Mouse (Mus musculus) heart, embryonic 12.5 days (tissue): ENCODE results near the gene Parvb. TPM values are rescaled to one million over a fixed set of nuclear protein-coding genes. Genes with fewer than 3 reads are reported as not detected.

Experiments
- ATAC-seq: fragments of 200-750 bp; cut with Nextera tagmentation; 2 replicates; pipeline ENCODE4 v1.8.0; 2017; ENCODE audit warnings: moderate TSS enrichment, moderate library complexity; ENCODE audit not compliant: insufficient number of reproducible peaks, low FRiP score
- H3K27ac ChIP-seq: fragments of 300-500 bp; sonication (generic); 2 replicates; pipeline ENCODE4 v1.5.1; 2016; ENCODE audit warnings: mild to moderate bottlenecking, moderate library complexity; ENCODE audit not compliant: poor library complexity, severe bottlenecking
- H3K27me3 ChIP-seq: fragments of 300-500 bp; sonication (generic); replicated peaks from 2 replicates; pipeline ENCODE4 v1.6.1; 2016; ENCODE audit warnings: mild to moderate bottlenecking, moderate library complexity
- H3K36me3 ChIP-seq: fragments of 300-500 bp; sonication (generic); 2 replicates; pipeline ENCODE4 v1.6.1; 2016; ENCODE audit warnings: mild to moderate bottlenecking, moderate library complexity
- H3K4me1 ChIP-seq: fragments of 300-500 bp; sonication (generic); replicated peaks from 2 replicates; pipeline ENCODE4 v1.6.1; 2016; ENCODE audit warnings: mild to moderate bottlenecking
- H3K4me2 ChIP-seq: fragments of 300-500 bp; sonication (generic); 2 replicates; pipeline ENCODE4 v1.6.1; 2016; ENCODE audit warnings: mild to moderate bottlenecking, moderate library complexity
- H3K4me3 ChIP-seq: fragments of 300-500 bp; sonication (generic); 2 replicates; pipeline ENCODE4 v1.5.1; 2016; ENCODE audit warnings: mild to moderate bottlenecking
- H3K9ac ChIP-seq: fragments of 300-500 bp; sonication (generic); 2 replicates; pipeline ENCODE4 v1.6.1; 2016; ENCODE audit warnings: mild to moderate bottlenecking, moderate library complexity
- H3K9me3 ChIP-seq: fragments of 300-500 bp; sonication (generic); replicated peaks from 2 replicates; pipeline ENCODE4 v1.6.1; 2016; ENCODE audit warnings: mild to moderate bottlenecking, moderate library complexity
- WGBS: fragments of 180-500 bp; shearing (Covaris S2); methylation state at CpG from one replicate; pipeline ENCODE4 v1.1.7; 2016; 5-methylcytosine and 5-hydroxymethylcytosine counted together
- polyA plus RNA-seq: library from polyadenylated mRNA; unstranded; fragments of >200 nt; fragmentation: Nextera tagmentation; extraction: Ambion mirVana; gene quantifications from 2 replicates; pipeline ENCODE4 v1.2.1, GENCODE M21; 2016

The Parvb gene
- polyA plus RNA-seq, 1 experiment from 2014 or later = 13.5 TPM

DNA sequence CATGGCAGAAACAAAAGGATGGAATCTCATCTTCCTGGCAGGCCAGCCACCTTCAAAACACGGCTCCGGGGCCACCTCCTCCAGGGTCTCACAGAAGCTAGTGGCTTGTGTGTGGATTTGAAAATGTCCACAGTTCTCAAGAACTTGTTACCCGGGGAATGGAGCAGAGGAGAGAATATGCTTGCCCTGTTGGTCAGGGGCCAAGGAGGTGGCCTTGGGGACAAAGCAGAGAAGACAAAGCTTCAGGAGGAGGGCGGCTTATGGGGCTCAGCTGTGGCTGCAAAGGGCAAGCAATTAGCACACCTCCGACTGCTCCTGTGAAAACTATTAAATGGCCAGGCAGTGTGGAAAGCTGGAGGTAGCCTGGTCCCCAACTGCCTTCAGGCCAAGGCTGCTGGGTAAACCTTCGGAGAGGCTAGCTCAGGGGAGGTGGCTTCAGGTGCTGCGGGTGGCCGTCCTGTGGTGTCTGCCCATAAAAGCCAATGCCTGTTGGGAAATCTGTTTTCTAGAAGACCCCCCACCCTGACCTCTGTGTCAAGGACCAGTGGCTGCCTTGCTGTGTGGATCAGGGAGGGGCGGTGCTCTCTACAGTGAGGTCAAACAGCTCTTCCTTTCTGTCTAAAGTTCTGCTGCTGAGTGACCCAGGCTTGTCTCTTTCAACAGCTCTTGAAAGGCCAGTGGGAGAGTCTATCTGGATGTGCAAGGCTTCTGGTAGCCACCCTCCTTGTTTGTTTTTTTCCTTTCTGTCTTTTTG is 26.9 kb downstream of the Parvb start:
- Histone ChIP-seq H3K4me1 (peaks cover 74% of the 10 kb centered on the region), H3K36me3 (peaks cover 10% of the 10 kb centered on the region; the same call in 1 of the 2 replicates), H3K9ac (0 out of 2 replicates have a peak overlapping the region, but pooled peaks have one; percentile 15), H3K9me3 (no peaks in the 10 kb centered on the region), H3K27me3 (no peaks in the 10 kb centered on the region), H3K27ac (no peak overlapping the region), H3K4me2 (no peak overlapping the region), H3K4me3 (no peak overlapping the region)
- 72% methylated on average over 9 of the region's 9 CpGs for WGBS
- no peak for ATAC-seq

- Histone ChIP-seq H3K9me3 (no peaks in the 10 kb centered on the region), H3K27ac (no peak overlapping the region), H3K9ac (no peak overlapping the region), H3K4me1 (peaks cover 70% of the 10 kb centered on the region), H3K27me3 (no peaks in the 10 kb centered on the region), H3K36me3 (peaks cover 10% of the 10 kb centered on the region; the same call in 1 of the 2 replicates), H3K4me2 (no peak overlapping the region), H3K4me3 (no peak overlapping the region)
- WGBS = 34% methylated on average over 22 of the region's 22 CpGs
- ATAC-seq = no peak; the same call in 1 of the 2 replicates
Measured at GRCm38 (mm10) chr15:84260123-84260822, 28.4 kb downstream of the Parvb start.

- WGBS = 93% methylated on average over 6 of the region's 6 CpGs
- Histone ChIP-seq H3K36me3 (peaks cover 10% of the 10 kb centered on the region; the same call in 1 of the 2 replicates), H3K4me1 (peaks cover 65% of the 10 kb centered on the region), H3K27ac (no peak overlapping the region), H3K9me3 (no peaks in the 10 kb centered on the region), H3K27me3 (no peaks in the 10 kb centered on the region), H3K9ac (no peak overlapping the region), H3K4me3 (no peak overlapping the region), H3K4me2 (no peak overlapping the region)
- no peak for ATAC-seq
Measured at GRCm38 (mm10) chr15:84262630-84263029, 30.8 kb downstream of the Parvb start.

GRCm38 (mm10) chr15:84263573-84263972 is 31.7 kb downstream of the Parvb start:
- Histone ChIP-seq H3K9me3 (no peaks in the 10 kb centered on the region), H3K4me3 (no peak overlapping the region), H3K27me3 (no peaks in the 10 kb centered on the region), H3K4me1 (peaks cover 60% of the 10 kb centered on the region), H3K4me2 (no peak overlapping the region), H3K9ac (no peak overlapping the region), H3K27ac (no peak overlapping the region), H3K36me3 (peaks cover 10% of the 10 kb centered on the region; the same call in 1 of the 2 replicates)
- ATAC-seq = no peak
- WGBS = 30% methylated on average over 2 of the region's 2 CpGs

DNA sequence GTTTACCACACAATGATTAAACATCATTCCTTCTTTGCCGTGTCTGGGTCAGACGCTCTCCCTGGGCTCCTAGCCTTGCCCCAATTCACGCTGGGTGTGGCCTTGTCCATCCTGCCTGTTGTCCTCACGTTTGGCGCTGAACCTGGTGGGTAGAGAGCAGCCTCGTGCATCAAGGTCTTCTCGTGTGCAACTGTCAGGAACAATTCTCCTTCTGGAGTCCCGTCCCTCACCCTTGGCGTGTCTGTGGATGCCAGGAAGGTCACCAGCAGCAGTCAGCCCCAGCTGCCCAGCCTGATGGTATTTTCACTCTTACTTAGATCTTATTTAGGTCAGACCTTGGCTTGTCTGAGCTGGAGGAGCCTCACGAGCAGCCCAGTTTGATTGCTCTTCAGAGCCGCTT is 33.3 kb downstream of the Parvb start:
- peaks cover 58% of the 10 kb centered on the region for H3K4me1 ChIP-seq
- H3K9me3 ChIP-seq = no peaks in the 10 kb centered on the region
- H3K4me3 ChIP-seq = no peak overlapping the region
- peak overlapping the region; percentile 83; the same call in 1 of the 2 replicates for H3K27ac ChIP-seq
- no peak overlapping the region for H3K4me2 ChIP-seq
- 71% methylated on average over 11 of the region's 11 CpGs for WGBS
- no peak for ATAC-seq
- no peak overlapping the region for H3K9ac ChIP-seq
- H3K36me3 ChIP-seq = peaks cover 10% of the 10 kb centered on the region; the same call in 1 of the 2 replicates
- H3K27me3 ChIP-seq = no peaks in the 10 kb centered on the region

- 53% methylated on average over 4 of the region's 4 CpGs for WGBS
- Histone ChIP-seq H3K4me1 (peaks cover 60% of the 10 kb centered on the region), H3K4me2 (no peak overlapping the region), H3K27ac (peak overlapping the region; percentile 83), H3K9me3 (no peaks in the 10 kb centered on the region), H3K36me3 (peaks cover 6% of the 10 kb centered on the region), H3K4me3 (no peak overlapping the region), H3K9ac (no peak overlapping the region), H3K27me3 (no peaks in the 10 kb centered on the region)
- no peak for ATAC-seq
Measured at GRCm38 (mm10) chr15:84266290-84266689, 34.4 kb downstream of the Parvb start.

GRCm38 (mm10) chr15:84267720-84268260 is 35.9 kb downstream of the Parvb start:
- H3K4me2 ChIP-seq = no peak overlapping the region
- 91% methylated on average over 11 of the region's 11 CpGs for WGBS
- no peak overlapping the region for H3K27ac ChIP-seq
- H3K27me3 ChIP-seq = no peaks in the 10 kb centered on the region
- H3K4me3 ChIP-seq = no peak overlapping the region
- ATAC-seq = no peak
- no peaks in the 10 kb centered on the region for H3K9me3 ChIP-seq
- peaks cover 60% of the 10 kb centered on the region for H3K4me1 ChIP-seq
- peaks cover 16% of the 10 kb centered on the region for H3K36me3 ChIP-seq
- H3K9ac ChIP-seq = no peak overlapping the region

DNA sequence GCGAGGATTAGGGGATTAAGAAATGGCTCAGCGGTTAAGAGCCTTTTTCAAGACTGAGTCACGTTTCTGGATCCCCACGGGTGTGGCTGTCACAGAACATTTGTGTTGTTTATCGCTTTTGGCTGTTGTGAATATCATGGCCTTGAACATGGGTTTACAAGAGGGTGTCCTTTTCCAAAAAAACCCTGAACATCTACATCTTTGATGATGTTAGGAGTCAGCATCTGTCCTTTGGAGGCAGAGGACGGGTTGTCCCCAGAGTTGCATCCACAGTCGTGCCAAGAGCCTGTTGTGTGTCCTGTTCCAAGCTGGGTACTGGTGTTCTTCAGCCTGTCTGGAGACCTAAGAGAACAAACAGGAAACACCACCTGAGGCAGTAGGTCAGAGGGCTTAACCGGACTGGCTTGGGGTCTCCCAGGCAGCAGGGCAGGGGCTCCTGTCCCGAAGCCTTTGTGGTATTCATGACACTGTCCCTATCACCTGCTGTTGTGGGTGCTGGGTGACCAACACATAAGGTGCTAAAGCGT is 37.3 kb downstream of the Parvb start:
- Histone ChIP-seq H3K4me1 (peaks cover 48% of the 10 kb centered on the region), H3K27me3 (no peaks in the 10 kb centered on the region), H3K36me3 (peaks cover 28% of the 10 kb centered on the region), H3K4me3 (no peak overlapping the region), H3K9ac (no peak overlapping the region), H3K4me2 (no peak overlapping the region), H3K9me3 (peaks cover 2% of the 10 kb centered on the region; the same call in 1 of the 2 replicates), H3K27ac (no peak overlapping the region)
- no peak for ATAC-seq
- WGBS = 83% methylated on average over 10 of the region's 10 CpGs

- H3K27ac ChIP-seq = peak overlapping the region; percentile 6; the same call in 1 of the 2 replicates
- WGBS = 89% methylated on average over 5 of the region's 5 CpGs
- H3K4me1 ChIP-seq = peaks cover 45% of the 10 kb centered on the region
- H3K36me3 ChIP-seq = peaks cover 34% of the 10 kb centered on the region
- no peak for ATAC-seq
- H3K9me3 ChIP-seq = peaks cover 5% of the 10 kb centered on the region; the same call in 1 of the 2 replicates
- H3K4me3 ChIP-seq = no peak overlapping the region
- H3K9ac ChIP-seq = no peak overlapping the region
- no peaks in the 10 kb centered on the region for H3K27me3 ChIP-seq
- H3K4me2 ChIP-seq = no peak overlapping the region
Measured at GRCm38 (mm10) chr15:84270032-84270431, 38.2 kb downstream of the Parvb start.

DNA sequence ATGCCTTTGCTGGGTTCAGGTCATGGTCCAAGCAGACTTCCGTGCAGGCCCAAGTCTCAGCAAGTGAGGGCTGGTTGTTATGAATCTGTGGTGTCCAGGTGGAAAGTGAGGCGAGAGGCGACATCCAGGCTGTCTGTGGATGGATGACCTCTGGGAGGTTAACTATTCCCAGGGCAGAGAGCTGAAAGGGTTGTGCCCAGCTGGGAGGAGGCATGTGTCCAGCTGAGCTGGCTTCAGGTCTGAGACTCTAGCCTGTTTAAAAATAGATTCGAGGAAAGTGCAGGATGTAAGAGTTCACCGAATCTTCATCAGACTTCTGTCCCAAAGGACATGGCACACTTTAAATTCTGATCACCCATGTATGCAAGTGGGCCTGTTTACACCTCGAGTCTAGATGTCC is 38.6 kb downstream of the Parvb start:
- Histone ChIP-seq H3K36me3 (peaks cover 35% of the 10 kb centered on the region), H3K27me3 (no peaks in the 10 kb centered on the region), H3K4me1 (peaks cover 40% of the 10 kb centered on the region), H3K9me3 (peaks cover 5% of the 10 kb centered on the region; the same call in 1 of the 2 replicates), H3K4me2 (no peak overlapping the region), H3K27ac (0 out of 2 replicates have a peak overlapping the region, but pooled peaks have one; percentile 6), H3K4me3 (no peak overlapping the region), H3K9ac (no peak overlapping the region)
- ATAC-seq = no peak
- WGBS = 66% methylated on average over 6 of the region's 6 CpGs

DNA sequence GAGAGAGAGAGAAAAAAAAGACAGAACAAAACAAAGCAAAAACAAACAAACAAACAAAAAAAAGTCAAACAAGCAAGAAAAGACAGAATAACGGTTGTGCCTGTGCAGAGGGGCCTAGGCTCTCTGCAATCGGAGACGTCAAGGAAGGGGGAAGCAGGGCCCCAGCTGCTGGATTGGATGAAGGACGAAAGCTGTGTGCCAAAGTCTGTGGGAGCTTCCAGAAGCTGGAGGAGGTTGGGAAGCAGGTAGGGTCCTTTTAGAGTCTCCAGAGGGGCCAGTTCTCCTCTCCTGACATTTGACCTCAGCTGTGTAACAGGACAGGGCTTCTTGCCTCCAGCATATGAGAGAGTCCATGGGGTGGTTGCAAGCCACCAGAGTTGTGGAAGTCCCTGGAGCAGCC is 44.2 kb downstream of the Parvb start:
- Histone ChIP-seq H3K27me3 (no peaks in the 10 kb centered on the region), H3K27ac (no peak overlapping the region), H3K4me3 (no peak overlapping the region), H3K36me3 (peaks cover 66% of the 10 kb centered on the region), H3K4me1 (no peaks in the 10 kb centered on the region), H3K4me2 (no peak overlapping the region), H3K9me3 (peaks cover 5% of the 10 kb centered on the region; the same call in 1 of the 2 replicates), H3K9ac (no peak overlapping the region)
- ATAC-seq = no peak
- WGBS = 86% methylated on average over 4 of the region's 4 CpGs
